Mouse (Mus musculus) ovary, postnatal 10 days (tissue): ENCODE data around the gene Nlrp9c.
"Not testable (repeated sequence)": the region's sequence is repeated elsewhere in the genome, so short reads cannot be mapped to it uniquely, and the experiment has no call there.

Experiments used
- DNase-seq: peaks from one replicate; pipeline ENCODE4 v3.0.0; 2022; ENCODE audit warnings: low spot score

Gene Nlrp9c

DNA sequence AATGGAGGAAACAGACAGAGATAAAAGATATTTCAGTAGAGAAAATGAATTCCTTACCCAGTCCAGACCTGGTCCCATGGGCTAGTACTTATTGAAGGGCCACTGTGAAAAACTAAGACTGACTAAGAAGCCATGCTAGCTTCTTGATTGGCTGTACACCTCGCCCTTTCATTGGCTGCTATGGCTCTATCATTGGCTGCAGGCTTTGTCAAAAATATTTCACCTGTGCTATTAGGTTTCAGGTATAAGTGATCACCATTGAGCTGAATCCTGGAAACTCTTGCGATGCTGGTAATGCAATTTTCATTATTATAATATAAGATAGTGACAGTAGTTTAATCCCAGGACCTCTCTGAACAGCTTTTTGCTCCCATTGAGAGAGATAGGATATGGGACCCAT lies at the start of gene Nlrp9c:
Nlrp9c (minus strand) TSS at position 101 of the 400 bp plus-strand sequence.
- not testable (repeated sequence) for DNase-seq

DNA sequence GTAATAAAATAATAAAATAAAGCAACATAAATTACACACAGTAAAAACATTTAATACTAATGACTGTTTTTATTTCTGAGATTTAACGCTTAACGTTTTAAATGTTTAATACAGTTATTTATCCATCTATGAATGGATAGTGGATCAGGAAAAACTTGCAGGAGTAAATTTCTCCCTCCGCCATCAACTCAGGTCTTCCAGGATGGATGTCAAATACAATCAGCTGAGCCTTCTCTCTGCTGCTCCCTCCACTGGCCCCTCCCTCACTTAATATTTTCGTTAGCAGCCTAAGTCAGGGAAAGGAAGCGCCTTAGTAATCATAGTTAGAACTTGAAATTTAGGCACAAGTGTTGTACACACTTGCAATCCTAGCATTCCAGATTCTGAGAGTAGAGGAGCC lies 31.3 kb upstream of the Nlrp9c start, which contains the start of gene Nlrp4a:
Nlrp4a (plus strand) TSS at position 301 of the 400 bp plus-strand sequence.
- DNase-seq: no peak

DNA sequence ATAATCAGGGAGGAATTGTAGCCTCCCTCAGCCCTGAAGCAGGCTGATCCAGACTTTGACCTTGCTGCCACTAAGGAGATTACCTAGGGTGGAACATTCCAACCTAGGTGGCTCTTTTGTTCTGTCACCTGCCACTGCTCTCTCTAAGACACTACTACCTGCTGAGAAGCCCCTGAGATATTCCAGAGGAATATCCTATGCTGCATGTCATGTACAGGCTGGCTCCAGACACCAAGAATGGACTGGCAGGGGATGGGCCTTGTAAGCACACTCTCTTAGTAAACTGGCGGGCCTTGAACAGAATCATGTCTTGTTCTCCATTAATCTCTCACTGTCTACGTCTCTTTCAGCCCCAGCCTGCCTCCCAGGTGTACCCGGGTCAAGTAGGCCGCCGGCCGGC lies 11.7 kb downstream of the Nlrp9c start:
- DNase-seq: not testable (repeated sequence)

DNA sequence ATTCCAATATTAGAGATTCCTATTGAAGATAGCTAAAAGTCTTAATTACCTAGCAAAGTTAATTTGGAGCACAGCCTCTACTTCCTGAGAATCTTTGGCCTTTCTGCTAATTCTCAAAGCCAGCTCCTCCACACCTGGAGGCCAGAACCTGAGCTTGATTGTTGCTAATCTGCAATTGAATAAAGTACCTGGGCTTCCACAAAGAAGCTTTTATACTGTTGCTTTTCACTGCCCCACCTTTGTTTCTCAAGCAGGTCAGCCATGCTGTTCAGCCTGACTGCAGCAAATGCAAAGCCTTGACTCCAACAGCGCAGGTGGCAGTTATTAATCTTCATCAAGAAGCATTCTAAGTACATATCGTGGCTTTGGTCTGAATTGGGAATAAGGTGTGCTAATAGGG lies 12.4 kb downstream of the Nlrp9c start:
- not testable (repeated sequence) for DNase-seq

DNA sequence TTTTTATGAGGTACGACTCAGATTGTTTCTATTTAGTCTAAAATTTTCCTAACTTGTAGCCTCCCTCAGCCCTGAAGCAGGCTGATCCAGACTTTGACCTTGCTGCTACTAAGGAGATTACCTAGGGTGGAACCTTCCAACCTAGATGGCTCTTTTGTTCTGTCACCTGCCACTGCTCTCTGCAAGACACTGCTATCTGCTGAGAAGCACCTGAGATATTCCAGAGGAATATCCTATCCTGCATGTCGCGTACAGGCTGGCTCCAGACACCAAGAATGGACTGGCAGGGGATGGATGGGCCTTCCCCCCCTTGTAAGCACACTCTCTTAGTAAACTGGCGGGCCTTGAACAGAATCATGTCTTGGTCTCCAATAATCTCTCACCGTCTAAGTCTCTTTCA lies 16.8 kb downstream of the Nlrp9c start:
- DNase-seq: not testable (repeated sequence)

DNA sequence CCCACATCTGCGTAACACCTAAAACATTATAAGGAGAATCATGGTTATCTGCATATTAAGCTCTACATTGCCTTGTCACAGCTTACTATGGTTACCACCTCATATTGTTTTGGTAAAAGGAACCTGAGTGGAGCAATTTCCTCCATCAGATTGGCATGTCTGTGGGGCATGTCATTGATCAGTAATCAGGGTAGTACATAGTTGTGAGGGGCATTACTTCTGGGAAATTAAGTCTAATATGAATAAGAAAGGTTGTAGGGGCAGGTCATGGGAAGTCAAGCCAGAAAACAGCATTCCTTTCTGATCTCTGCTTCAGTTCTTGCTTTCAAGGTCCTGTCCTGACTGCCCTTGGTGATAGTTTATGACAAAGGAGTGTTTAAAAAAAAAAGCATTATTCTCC lies 22.7 kb downstream of the Nlrp9c start:
- DNase-seq: no peak

DNA sequence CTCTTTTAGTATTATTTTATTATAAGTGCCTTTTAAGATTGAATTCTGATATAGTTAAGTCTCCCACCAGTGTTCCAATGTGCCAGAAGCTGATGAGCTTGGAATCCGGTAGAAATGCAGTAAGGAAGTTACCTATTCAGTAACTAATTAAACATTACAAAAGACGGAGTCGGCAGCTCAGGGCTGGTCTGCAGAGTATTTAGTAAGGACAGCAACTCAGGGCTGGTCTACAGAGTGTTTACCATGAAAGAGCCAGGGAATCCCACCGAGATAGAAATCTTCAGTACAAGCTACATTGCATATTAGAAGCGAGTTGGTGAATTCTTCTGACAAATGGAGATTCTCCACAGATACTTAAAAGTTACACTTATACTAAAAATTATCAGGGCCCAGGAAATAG lies 30.3 kb downstream of the Nlrp9c start:
- not testable (repeated sequence) for DNase-seq

DNA sequence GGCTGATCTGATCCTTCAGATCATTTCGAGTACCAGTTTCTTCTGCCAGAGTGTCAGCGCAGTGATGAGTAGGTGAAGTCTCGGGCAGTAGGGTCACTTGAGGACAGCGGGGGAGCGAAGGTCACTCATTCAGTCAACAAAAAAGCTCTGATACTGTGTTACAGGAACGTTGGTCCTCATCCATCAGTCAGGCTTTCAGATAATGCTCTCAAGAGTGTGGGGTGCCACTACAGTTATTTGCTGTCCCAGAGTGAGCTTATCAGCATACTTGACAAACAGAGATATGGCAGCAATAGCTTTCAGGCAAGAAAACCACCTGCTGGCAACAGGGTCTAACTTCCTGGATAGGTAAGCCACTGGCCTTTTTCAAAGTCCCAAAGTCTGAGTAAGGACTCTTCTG lies 46.8 kb downstream of the Nlrp9c start:
- not testable (repeated sequence) for DNase-seq

DNA sequence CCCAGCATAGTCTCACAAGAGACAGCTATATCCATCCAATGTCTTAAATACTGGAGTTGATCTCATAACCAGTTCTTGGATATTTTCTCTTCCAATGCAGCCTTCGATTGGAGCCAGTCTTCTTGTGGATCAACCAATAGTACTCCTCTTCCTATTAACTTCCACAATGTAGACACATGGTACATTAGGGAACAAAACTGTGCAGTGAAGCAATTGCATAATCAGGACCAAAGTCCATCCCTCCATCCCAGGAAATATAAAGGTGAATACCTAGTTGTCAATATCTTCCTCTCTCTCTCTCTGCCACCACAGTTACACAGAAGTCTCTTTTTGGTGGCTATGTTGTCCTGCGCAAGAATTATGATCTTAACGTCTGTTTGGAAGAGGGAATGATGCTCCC lies 51.2 kb downstream of the Nlrp9c start:
- not testable (repeated sequence) for DNase-seq

DNA sequence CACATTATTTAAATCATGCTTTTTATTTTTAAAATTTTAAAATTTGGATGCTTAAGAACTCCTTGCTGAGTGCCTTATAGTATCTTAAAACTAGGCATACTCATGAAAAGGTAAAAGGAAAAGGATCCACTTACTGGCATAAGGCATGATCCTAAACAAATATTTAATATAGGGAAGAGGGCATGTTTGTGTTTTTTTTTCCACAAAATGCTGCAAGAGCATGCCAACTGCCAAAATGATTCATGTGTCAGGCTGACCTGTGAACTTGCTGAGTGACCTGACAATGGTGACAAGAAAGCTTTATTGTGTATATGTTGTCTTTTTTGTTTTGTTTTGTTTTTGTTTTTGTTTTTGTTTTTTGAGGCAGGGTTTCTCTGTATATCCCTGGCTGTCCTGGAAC lies 53.3 kb downstream of the Nlrp9c start:
- DNase-seq: not testable (repeated sequence)

DNA sequence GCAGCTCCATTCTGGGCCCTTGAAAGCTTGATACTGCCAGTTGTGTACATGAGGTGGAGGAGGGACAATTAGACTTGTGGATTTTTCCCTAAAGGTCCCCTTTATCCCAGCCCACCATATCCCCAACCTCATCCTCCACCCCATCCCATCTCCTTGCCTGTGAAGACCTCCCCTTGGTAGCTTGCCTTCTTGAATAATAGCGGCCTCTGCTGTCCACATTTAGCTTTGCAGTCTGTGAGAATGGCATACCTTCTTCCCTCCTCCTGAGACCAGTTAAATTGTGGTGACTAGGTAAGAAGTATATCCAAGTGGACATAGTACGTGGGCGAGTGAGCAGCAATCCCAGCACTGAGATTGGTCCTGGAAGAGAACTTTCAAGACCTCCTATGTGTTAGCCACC lies 83.1 kb downstream of the Nlrp9c start:
- not testable (repeated sequence) for DNase-seq

DNA sequence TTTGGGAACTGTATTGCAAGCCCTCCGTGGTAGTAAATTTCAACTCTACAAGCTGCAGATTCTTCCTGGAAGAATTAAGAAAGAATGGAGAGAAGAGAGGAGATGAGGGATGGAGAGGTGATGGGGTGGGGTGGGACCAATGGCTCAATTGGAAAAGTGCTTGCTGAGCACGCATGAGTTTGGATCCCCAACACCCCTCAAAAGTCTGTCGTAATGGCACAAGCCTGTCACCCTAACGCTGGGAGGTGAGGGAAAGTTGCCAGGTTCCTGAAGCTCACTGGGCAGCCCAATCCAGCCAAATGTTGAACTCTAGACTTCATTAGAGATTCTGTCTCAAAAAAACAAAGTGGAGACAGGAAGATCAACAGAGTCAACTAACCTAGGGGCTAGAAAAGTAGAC lies 87.7 kb downstream of the Nlrp9c start:
- DNase-seq: not testable (repeated sequence)

DNA sequence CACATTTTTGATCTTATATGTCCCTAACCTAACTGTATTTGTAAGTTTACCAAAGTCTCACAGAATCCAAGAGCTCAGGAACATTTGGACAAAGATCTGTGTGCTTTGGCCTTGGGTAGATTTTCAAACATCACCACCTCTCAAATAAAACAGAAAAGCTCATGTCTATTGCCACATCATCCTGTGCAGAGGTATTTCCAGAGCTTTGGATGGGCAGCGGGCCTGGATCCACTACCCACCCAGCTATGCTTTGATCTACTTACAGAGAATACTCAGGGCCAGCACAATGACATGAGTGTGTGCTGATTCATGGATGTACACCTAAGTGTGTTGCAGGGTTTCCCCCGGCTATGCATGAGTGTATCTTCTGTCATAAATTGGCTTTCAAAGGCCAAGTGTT lies 88.3 kb downstream of the Nlrp9c start:
- DNase-seq: not testable (repeated sequence)

DNA sequence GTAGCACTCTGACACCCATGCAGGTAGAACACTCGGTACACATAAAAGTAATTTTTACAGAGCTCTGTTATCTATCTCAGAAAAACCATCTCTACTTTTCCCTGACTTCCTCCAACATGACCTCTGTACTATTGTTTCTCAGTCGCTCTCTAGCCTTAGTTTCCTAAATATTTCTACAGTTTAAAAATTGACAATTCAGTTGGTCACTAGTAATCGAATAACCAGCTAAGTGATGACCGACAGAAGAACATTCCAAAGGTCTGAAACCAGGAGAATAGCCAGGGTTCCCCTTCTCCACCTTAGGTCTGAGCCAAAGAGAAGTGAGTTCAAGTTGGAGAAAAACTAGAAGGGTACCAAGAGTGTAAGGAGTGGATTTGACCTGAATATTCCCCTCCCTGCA lies 91.7 kb downstream of the Nlrp9c start:
- not testable (repeated sequence) for DNase-seq

DNA sequence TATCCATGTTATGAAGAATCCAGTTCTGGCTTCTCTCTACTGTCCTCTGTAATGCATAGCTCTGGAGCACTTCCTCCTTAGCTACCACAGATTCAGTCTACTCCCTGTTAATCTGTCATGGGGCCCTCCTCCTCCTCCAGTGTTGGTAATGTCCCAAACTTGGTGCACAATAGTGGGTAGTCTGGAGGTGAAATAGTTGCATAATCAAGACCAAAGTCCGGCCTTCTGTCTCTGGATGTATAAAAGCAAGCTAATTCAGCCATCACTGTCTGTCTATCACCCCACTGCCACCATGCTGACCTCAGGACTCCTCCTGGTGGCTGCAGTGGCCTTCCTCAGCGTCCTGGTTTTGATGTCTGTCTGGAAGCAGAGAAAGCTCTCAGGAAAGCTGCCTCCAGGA lies 96.6 kb downstream of the Nlrp9c start, which contains the start of gene Cyp2a4:
Cyp2a4 (plus strand) TSS at position 244 of the 400 bp plus-strand sequence.
- not testable (repeated sequence) for DNase-seq

DNA sequence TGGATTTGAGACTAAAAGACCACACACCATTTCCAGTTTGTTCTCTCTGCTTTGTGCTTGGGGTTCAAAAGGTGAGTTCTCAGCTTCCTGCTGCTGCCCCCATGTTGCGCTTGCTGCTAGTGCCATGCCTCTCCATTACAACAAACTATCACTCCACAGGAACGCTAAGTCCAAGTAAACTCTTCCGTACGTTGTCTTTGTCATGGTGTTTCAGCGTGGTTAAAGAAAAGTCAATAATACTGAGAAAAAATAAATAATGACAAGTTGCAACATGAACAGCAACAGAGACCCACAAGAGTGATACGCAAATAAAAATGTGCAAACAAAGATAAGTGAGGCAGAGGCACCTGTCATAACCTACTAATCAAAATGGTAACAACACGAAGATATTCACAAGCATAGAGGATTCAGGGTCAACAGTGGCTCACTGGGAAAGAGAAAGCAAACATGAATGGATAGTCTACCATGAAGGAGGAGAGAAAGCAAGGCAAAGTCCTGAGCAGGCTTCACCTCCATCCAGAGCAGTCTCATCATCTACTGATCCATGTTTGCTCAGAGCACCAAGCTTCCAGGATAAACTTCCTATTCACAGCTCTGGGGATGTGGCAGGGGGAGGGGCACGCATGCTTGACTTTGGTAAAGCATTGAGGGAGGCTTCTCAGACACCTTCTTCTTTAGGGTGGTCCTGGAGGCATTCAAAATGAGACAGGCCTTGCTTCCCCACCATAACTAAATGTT lies 99.9 kb downstream of the Nlrp9c start:
- DNase-seq: not testable (repeated sequence)
